Mouse (Mus musculus) lung, embryonic 14.5 days (tissue): ENCODE measurements around the gene Nr1d1. TPM values are rescaled to one million over a fixed set of nuclear protein-coding genes. Genes with fewer than 3 reads are reported as not detected.

Source experiments
- ATAC-seq: fragments of 200-750 bp; cut with Nextera tagmentation; 2 replicates; pipeline ENCODE4 v1.8.0; 2017; ENCODE audit warnings: mild to moderate bottlenecking, moderate TSS enrichment, moderate library complexity; ENCODE audit not compliant: insufficient read depth
- DNase-seq: peaks from one replicate; pipeline ENCODE4 v3.0.0-alpha.2; 2015
- H3K27ac ChIP-seq: fragments of 300-500 bp; sonication (generic); 2 replicates; pipeline ENCODE4 v1.5.1; 2014; ENCODE audit warnings: low read depth, mild to moderate bottlenecking, moderate library complexity
- H3K27me3 ChIP-seq: fragments of 300-500 bp; sonication (generic); 2 replicates; pipeline ENCODE4 v1.6.1; 2014; ENCODE audit warnings: low read length, control low read depth; ENCODE audit not compliant: insufficient read depth
- H3K36me3 ChIP-seq: fragments of 300-500 bp; sonication (generic); 2 replicates; pipeline ENCODE4 v1.6.1; 2014; ENCODE audit warnings: control low read depth; ENCODE audit not compliant: insufficient read depth
- H3K4me1 ChIP-seq: fragments of 300-500 bp; sonication (generic); 2 replicates; pipeline ENCODE4 v1.6.1; 2014; ENCODE audit warnings: antibody characterized with exemption, control low read depth; ENCODE audit not compliant: insufficient read depth
- H3K4me2 ChIP-seq: fragments of 300-500 bp; sonication (generic); 2 replicates; pipeline ENCODE4 v1.6.1; 2014; ENCODE audit warnings: mild to moderate bottlenecking
- H3K4me3 ChIP-seq: fragments of 300-500 bp; sonication (generic); 2 replicates; pipeline ENCODE4 v1.5.1; 2014; ENCODE audit warnings: low read depth, low read length
- H3K9ac ChIP-seq: fragments of 300-500 bp; sonication (generic); 2 replicates; pipeline ENCODE4 v1.6.1; 2014
- H3K9me3 ChIP-seq: fragments of 300-500 bp; sonication (generic); 2 replicates; pipeline ENCODE4 v1.6.1; 2016; ENCODE audit warnings: low read depth, low read length, control low read depth
- CTCF ChIP-seq: IDR thresholded peaks from 2 replicates; pipeline ENCODE4 v1.5.1; 2016; ENCODE audit warnings: antibody characterized with exemption, low read depth
- WGBS: fragments of 180-500 bp; shearing (Covaris S2); extraction: QIAGEN DNeasy Blood & Tissue Kit; methylation state at CpG from one replicate; pipeline ENCODE4 v1.1.7; 2014; 5-methylcytosine and 5-hydroxymethylcytosine counted together
- polyA plus RNA-seq: library from polyadenylated mRNA; unstranded; fragments of >200 nt; fragmentation: Nextera tagmentation; extraction: Ambion mirVana; gene quantifications from 2 replicates; pipeline ENCODE4 v1.2.1, GENCODE M21; 2014

The Nr1d1 gene
- polyA plus RNA-seq, 1 experiment from 2014 or later = 1.4 TPM

DNA sequence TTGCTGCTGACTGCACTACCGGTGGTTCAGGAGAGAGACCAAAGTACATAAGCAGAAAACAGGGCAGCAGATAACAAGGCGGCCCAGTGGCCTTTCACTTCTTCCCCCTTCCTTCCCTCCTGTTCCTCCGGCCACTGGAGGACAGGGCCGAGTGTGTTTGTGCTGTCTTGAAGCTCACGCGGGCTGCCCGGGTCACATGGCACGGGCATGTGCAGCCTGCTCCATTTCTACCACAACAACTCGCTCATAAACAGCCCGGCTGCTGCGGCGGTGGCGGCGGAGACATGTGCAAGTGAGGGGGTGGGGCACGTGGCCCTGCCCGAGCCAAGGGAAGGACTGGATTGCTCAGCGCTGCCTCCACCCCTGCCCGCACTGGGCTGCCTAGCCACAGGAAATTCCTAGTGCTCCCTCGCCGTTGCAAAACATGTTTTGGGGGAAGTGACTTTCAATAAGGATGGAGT, 8.1 kb upstream of the Nr1d1 start:
- Histone ChIP-seq H3K9ac (peak overlapping the region; percentile 44), H3K27me3 (no peaks in the 10 kb centered on the region), H3K27ac (peak overlapping the region; percentile 98), H3K4me2 (peak overlapping the region; percentile 59), H3K9me3 (no peaks in the 10 kb centered on the region), H3K4me3 (peak overlapping the region; percentile 28), H3K4me1 (peaks cover 45% of the 10 kb centered on the region), H3K36me3 (no peaks in the 10 kb centered on the region)
- DNase-seq = peak; percentile 91
- WGBS = under 1% methylated on average over 20 of the region's 20 CpGs
- TF ChIP-seq CTCF = no peak
- ATAC-seq = peak; percentile 53

DNA sequence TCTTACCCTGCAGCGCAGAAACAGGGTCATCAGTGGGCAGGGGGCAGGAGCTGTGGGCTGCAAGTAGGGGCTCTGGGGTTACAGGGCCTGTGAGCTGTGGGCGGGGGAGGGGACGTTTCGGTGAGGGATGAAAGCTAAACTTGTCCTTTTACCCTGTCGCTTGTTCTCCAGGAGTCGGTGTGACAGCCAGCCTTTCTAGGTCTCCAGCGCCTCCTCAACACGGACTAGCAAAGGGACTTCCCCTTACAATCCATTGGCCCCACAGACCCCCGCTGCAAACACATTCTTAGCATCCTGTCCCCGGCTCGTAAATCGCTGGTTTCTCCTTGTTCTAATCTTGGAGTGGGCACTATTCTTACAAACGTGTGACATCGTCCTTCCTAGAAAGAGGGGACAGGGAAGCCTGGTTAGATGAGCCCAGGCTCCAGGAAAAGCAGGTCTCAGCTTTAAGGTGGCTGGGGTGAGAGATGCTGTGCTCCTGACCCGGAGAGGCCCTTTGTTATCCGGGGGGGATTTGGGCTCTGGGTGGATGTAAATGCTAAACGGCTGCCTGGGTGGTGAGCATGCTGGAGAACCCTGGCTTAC, 7.6 kb upstream of the Nr1d1 start:
- WGBS = 5% methylated on average over 17 of the region's 17 CpGs
- Histone ChIP-seq H3K27ac (peak overlapping the region; percentile 98), H3K27me3 (no peaks in the 10 kb centered on the region), H3K9me3 (no peaks in the 10 kb centered on the region), H3K4me3 (peak overlapping the region; percentile 28; the same call in 1 of the 2 replicates), H3K36me3 (no peaks in the 10 kb centered on the region), H3K9ac (peak overlapping the region; percentile 44), H3K4me2 (peak overlapping the region; percentile 59), H3K4me1 (peaks cover 45% of the 10 kb centered on the region)
- DNase-seq (peak; percentile 76), ATAC-seq (no peak)
- no peak for TF ChIP-seq CTCF

DNA sequence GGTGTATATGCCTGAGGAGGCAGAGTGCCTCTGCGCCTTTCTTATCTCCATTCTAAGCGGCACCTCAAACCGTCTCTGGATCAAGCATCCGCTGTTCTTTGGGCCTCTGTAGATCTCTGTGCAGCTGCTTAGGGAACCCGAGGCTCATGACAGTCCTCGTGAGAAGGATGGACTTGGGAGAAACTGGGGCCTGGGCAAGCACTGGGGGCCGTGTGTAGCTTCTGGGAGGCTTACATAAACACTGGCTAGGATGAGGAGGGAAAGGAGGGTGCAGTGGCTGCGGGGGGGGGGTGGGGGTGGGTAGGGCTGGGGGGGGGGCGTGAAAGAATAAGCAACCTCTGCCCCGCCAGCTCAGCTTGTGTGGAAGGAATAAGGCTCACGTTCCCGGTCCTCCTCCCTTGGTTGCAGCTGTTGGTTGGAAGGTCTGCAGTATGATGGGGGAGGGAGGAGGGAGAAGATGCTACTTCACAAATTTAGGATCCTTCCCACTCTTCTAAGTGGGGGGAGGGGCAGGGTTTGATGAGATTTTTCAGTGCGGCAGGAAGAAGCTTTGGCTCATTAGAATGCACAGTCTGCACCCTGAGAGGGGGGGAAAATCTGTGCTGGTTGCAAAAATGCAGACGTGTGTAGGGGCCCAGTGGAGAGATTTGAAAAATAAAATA, 6.8 kb upstream of the Nr1d1 start:
- 11% methylated on average over 14 of the region's 14 CpGs for WGBS
- H3K27ac ChIP-seq = peak overlapping the region; percentile 98
- H3K27me3 ChIP-seq = no peaks in the 10 kb centered on the region
- H3K9ac ChIP-seq = peak overlapping the region; percentile 44; the same call in 1 of the 2 replicates
- no peaks in the 10 kb centered on the region for H3K9me3 ChIP-seq
- no peak overlapping the region for H3K4me3 ChIP-seq
- ATAC-seq = peak; percentile 30; the same call in 1 of the 2 replicates
- DNase-seq = peak; percentile 83
- H3K4me1 ChIP-seq = peaks cover 46% of the 10 kb centered on the region
- TF ChIP-seq CTCF = no peak
- H3K36me3 ChIP-seq = no peaks in the 10 kb centered on the region
- peak overlapping the region; percentile 59 for H3K4me2 ChIP-seq

DNA sequence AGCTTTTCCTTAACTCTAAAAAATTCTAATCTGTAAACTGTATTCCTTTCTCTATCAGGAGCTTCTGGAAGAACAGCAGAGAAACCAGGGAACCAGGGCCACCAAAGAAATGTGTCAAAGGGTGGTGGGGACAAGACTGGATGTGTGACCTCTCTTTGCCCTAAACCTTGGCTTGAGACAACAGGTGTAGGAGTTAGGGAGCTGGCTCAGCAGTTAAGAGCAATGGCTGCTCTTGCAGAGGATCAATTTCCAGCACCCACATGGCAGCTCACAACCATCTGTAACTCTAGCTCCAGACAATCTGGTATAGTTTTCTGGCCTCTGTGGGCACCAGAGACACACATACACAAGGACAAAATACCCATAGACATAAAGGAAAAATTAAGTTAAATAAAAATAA, 2.8 kb upstream of the Nr1d1 start:
- Histone ChIP-seq H3K36me3 (no peaks in the 10 kb centered on the region), H3K9ac (no peak overlapping the region), H3K27ac (peak overlapping the region; percentile 92), H3K4me2 (no peak overlapping the region), H3K4me1 (peaks cover 52% of the 10 kb centered on the region), H3K9me3 (no peaks in the 10 kb centered on the region), H3K4me3 (no peak overlapping the region), H3K27me3 (no peaks in the 10 kb centered on the region)
- ATAC-seq (no peak), DNase-seq (no peak)
- no peak for TF ChIP-seq CTCF

DNA sequence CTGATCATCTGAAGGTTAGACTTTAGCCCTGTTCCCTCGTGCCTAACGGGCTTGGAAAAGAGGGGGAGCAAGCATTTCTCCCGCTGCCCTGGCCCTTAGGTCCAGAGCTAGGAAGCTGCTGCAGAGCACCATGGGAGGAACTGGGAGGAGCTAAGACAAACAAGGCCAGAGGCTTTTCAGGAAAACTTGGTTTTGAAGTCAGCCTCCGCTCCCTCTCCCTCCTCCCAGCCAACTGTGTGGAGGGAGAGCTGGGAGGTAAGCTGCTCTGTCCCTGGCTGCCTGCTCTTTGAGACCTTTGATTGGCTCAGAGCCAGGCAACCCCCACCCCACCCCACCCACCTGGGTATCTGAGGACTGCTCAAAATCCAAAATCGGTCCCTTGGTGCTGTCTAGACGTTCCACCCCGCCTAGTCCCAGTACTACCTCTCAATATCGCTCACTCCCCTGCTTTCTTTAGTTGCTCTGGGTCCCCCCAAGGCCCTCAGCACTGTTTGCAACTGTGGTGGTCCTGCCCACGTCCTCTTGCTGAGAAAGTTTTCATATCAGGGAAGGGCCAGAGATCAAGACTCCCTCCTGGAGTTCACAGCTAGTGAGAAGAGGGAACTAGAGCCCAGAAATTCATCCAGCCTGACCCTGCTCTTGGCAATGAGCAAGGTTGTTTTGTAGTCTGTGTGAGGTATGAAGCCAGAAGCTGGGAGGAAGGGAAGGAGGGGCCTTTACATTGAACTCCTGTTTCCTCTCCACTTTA, 1.9 kb upstream of the Nr1d1 start:
- Histone ChIP-seq H3K9me3 (no peaks in the 10 kb centered on the region), H3K4me1 (peaks cover 52% of the 10 kb centered on the region), H3K4me2 (peak overlapping the region; percentile 78), H3K4me3 (no peak overlapping the region), H3K9ac (peak overlapping the region; percentile 1), H3K36me3 (no peaks in the 10 kb centered on the region), H3K27me3 (no peaks in the 10 kb centered on the region), H3K27ac (peak overlapping the region; percentile 92)
- DNase-seq (peak; percentile 79), ATAC-seq (no peak)
- 10% methylated on average over 9 of the region's 9 CpGs for WGBS
- TF ChIP-seq CTCF = no peak

DNA sequence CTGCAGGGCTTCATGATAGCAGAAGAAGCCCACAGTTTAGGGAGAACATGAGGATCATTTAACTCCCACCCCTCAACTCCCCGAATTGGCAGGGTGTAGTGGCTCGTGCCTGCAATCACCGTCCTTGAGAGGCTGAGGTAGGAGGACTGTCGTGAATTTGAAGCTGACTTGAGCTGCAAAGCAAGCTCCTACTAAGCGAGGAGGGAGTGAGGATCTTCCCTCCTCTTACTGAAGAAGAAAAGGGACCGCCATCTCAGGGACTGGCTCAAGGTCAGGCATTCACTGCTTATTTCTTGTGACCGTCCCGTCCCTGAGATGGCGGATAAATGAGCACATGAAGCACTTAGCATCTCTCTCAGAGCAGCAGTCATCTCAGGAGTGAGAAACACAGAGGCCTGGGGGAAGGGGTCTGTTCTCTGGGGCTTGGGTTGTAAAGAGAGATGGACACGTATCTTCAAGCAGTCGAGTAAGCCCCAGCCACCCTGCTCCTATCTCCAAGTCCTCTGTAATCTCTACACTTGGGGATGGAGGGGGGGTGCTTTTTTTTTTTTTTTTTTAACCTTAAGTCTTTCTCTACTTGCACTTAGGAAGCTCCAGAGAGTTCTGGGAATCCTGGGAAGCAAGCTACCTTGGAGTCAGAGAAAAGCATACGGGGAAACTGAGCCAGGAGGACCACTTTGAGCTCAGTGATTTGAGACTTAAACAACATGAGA, 1.1 kb upstream of the Nr1d1 start:
- ATAC-seq (no peak), DNase-seq (no peak)
- Histone ChIP-seq H3K36me3 (peaks cover 2% of the 10 kb centered on the region), H3K27ac (peak overlapping the region; percentile 92), H3K4me1 (peaks cover 49% of the 10 kb centered on the region), H3K4me3 (peak overlapping the region; percentile 29; the same call in 1 of the 2 replicates), H3K9ac (peak overlapping the region; percentile 33; the same call in 1 of the 2 replicates), H3K9me3 (no peaks in the 10 kb centered on the region), H3K27me3 (no peaks in the 10 kb centered on the region), H3K4me2 (peak overlapping the region; percentile 78)
- WGBS = 32% methylated on average over 12 of the region's 12 CpGs
- no peak for TF ChIP-seq CTCF
